Comparison of ENCODE assay signal across 16 mouse cellular contexts in genomic region chr9:48474367-48474766, GRCm38 (mm10).
"Had no signal": no experiment of that assay in that cellular context is flagged by ENCODE, and none has a peak within 500 bp of the region (broad histone marks: within the 10 kb centered on the region; RNA-seq: fewer than 3 reads in every experiment).

No protein-coding gene starts in this region.

- H3K4me2 ChIP-seq: neural tube, embryonic 12.5 days; neural tube, embryonic 13.5 days; neural tube, embryonic 15.5 days; stomach, embryonic 15.5 days had no signal

- DNase-seq: retina, postnatal 1 day; right cerebral cortex, adult 18-20 months; right cerebral cortex, postnatal 14 days; right cerebral cortex, postnatal 25 days; spleen, adult 18-20 months; thymus, adult 18-20 months; thymus, adult 2 months; thymus, postnatal 14 days; thymus, postnatal 25 days; thymus, postnatal 36 days; thymus, postnatal 4 days had no signal

- H3K9me3 ChIP-seq: neural tube, embryonic 12.5 days; neural tube, embryonic 13.5 days; neural tube, embryonic 15.5 days; stomach, embryonic 15.5 days had no signal

- H3K4me1 ChIP-seq: stomach, embryonic 15.5 days had no signal

- H3K4me3 ChIP-seq: neural tube, embryonic 12.5 days; neural tube, embryonic 13.5 days; neural tube, embryonic 15.5 days; stomach, embryonic 15.5 days had no signal

- H3K27me3 ChIP-seq: neural tube, embryonic 12.5 days; neural tube, embryonic 13.5 days; neural tube, embryonic 15.5 days; stomach, embryonic 15.5 days had no signal

- H3K9ac ChIP-seq: neural tube, embryonic 12.5 days; neural tube, embryonic 13.5 days; neural tube, embryonic 15.5 days; stomach, embryonic 15.5 days had no signal

- H3K27ac ChIP-seq: neural tube, embryonic 12.5 days; neural tube, embryonic 13.5 days; neural tube, embryonic 15.5 days; stomach, embryonic 15.5 days; stomach, postnatal 0 days had no signal
